Mouse (Mus musculus): ENCODE data around the gene Bag3.

The Bag3 gene

DNA sequence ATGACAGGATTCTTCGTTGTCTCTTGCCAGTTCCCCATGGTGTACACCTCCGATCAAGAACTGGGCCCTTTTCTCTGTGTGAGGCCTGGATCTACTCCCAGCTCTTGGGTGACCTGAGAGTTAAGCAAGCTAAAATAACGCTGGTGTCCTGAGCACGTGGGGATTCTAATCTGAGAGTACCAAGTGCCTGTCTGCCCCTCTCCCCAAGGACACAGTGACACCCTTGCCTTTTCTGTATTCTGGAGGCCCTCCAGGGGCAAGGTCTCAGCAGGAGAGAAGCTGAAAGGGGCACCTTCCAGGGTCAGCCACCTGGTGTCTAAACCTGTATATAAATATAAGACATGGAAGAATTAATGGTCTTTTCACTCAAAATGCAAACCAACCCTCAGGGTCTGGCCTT lies 14.3 kb downstream of the Bag3 start:
- in situ Hi-C loops (cut with MboI, MseI), result no loop called here

GRCm38 (mm10) chr7:128538196-128538595 lies 14.8 kb downstream of the Bag3 start:
- in situ Hi-C loops (cut with MboI, MseI), result no loop called here

- in situ Hi-C loops (cut with MboI, MseI), result no loop called here
Measured at GRCm38 (mm10) chr7:128538769-128539168, 15.4 kb downstream of the Bag3 start.

GRCm38 (mm10) chr7:128540111-128540510 lies 16.7 kb downstream of the Bag3 start:
- in situ Hi-C loops (cut with MboI, MseI), result no loop called here

DNA sequence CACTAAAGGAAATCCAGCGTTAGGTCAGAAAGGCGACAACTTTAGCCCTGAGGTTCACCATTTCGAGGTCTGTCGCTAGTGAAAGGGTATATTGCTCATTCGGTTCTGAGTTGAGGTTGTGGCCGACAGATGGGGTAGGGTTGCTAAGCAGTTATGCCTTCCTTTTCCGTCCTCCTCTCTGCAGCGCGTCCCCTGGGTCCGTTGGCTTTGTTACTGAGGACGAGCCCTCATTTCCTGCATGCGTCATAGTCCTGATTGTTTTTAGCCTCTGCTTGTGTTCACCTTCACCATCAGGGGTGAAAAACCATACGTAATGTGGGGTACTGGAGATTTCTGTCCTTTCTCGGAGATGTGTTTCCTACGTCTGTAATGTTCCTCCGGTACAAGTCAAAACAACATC lies 17.3 kb downstream of the Bag3 start:
- in situ Hi-C loops (cut with MboI, MseI), result no loop called here

DNA sequence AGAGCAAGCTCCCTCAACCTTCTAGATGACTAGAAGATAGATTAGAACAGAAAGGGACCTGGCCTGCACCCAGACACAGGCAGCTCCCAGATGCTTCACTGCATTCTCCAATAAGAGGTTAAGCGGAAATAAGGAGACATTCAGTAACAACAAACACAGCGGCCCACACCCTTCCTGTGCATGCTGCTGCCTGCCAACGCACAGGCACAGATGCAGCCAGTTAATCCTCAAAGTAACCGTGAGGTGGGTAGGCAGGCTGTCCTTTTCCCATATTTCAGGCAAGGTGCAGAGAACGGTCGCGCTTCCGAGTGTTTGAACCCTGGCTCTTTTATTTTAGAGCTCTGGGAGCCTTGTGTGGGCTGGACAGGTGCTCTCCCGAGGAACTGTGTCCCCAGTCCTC lies 17.8 kb downstream of the Bag3 start:
- in situ Hi-C loops (cut with MboI, MseI), result no loop called here

DNA sequence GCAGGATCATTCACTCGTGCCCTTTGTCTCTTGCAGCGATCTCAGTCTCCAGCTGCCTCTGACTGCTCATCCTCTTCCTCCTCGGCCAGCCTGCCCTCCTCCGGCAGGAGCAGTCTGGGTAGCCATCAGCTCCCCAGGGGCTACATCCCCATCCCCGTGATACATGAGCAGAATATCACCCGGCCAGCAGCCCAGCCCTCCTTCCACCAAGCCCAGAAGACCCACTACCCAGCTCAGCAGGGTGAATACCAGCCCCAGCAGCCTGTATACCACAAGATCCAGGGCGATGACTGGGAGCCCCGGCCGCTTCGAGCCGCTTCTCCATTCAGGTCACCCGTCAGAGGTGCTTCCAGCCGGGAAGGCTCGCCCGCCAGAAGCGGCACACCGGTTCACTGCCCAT lies 18.4 kb downstream of the Bag3 start:
- in situ Hi-C loops (cut with MboI, MseI), result no loop called here

DNA sequence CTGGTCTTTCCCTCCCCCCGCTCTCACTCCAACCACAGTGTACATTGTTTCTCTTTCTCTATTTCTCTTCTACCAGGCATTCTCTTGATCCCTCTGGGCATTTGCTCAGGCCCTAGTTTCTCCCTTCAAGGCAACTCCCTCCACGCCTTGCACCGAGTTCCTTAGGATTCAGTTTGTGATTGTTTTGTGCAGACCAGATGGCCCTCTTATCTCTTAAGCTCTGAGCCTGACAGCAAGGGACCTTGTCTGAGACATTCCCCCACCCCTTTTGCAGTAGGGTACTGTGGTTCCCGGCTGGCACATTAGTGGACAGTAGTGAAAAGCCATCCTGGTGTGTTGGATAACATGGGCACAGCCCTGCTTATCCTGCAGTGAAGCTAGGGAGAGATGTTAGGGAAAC lies 19.1 kb downstream of the Bag3 start:
- in situ Hi-C loops (cut with MboI, MseI), result no loop called here

DNA sequence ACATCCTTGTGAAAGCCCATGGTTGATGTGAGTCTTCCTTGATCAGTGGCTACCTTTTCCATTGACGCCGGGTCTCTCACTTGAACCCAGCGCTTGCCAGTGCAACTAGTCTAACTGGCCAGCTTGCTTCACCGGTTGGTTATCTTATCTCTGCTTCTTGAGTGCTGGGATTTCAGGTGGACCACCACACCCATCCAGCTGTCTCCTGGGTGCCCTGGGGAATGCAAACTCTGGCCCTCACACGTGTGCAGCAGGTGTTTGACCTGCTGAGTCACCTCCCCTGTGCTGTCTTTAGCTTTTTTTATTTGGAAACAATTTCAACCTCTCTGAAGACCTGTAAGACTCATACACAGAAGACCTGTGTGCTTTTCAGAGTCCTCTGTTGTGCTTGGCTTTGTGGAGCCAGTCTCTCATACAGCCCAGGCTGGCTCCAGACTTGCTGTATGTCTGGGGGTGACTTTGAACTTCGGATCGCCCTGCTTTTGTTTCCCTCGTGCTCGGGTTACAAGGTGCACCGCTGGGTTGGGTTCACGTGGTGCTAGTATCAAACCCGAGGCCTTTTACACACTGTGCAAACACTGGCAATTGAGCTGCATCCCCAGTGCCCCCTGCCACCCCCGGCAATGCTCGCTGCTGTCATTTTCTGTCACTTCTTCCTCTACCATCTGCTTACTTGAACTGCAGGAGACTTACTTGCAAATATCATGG lies 19.9 kb downstream of the Bag3 start:
- in situ Hi-C loops (cut with MboI, MseI), result no loop called here

DNA sequence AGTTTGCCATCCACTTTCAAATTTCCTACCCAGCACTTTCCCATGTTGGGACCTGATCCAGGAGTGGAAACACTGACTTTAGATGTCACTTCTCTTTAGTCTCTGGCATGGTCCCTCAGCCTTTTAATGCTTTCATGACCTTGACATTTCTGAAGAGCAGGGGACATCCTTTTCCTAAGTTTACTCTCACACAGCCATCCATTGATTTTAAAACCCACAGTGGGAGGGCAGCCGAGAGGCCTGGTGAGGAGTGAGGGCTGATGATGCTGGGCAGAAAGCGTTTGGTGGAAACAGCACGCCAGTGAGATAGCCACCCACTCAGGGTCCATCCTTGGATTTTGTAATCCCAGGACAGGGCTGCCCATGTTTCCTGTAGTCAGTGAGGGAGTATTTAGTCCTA lies 20.5 kb downstream of the Bag3 start:
- in situ Hi-C loops (cut with MboI, MseI), result no loop called here

DNA sequence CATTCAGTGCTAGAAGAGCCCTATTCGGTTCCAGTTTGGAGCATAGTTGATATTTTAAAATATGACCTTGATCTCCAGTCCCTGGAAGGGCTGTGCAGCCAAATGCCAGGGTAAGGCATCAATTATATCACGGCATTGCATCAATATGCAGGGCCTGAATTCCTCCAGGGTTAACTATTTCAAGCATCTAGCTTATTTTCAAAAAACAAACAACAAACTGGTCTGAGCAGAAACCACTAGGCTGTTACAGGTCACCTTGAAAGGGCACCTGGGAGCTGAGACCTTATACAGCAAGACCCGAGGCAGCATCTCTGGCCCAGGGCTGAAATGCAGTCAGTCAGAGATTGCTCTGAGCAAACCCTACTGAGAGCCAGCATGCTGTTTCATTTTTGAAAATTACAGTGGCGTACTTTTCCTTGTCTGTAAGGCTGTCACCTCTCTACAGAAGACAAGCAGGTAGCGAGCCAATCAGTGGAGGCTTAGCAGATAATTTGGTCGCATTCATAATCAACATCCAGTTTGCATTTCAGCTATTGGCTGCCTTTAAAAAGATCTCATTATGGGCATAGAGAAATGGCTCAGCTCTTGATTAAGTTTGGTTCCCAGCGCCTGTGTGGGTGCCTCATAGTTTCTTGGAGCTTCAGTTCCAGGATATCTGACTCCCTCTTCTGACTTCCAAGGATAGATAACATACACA lies 21.3 kb downstream of the Bag3 start:
- in situ Hi-C loops (cut with MboI, MseI), result no loop called here

- in situ Hi-C loops (cut with MboI, MseI), result no loop called here
Measured at GRCm38 (mm10) chr7:128546031-128546430, 22.6 kb downstream of the Bag3 start.

- in situ Hi-C loops (cut with MboI, MseI), result no loop called here
Measured at GRCm38 (mm10) chr7:128549137-128549536, 25.7 kb downstream of the Bag3 start.

GRCm38 (mm10) chr7:128550328-128551086 lies 27.1 kb downstream of the Bag3 start:
- in situ Hi-C loops (cut with MboI, MseI), result no loop called here

DNA sequence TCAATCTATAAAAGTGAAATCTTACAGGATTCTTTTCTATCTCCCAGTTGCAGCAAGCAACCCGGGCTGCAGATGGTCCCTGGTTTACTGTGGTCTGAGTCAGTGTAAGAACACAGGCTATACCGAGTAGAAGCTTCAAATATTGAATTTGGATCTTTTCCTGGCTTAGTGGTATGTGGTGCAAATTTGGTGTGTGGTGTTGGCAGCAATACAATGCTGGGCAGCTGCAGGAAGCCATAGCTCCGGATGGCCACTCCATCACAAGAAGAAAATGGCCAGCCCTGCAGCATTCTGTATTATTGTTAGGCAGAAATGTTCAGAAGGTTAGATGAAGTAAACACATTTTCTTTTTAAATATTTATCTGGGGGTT lies 27.7 kb downstream of the Bag3 start:
- in situ Hi-C loops (cut with MboI, MseI), result no loop called here

DNA sequence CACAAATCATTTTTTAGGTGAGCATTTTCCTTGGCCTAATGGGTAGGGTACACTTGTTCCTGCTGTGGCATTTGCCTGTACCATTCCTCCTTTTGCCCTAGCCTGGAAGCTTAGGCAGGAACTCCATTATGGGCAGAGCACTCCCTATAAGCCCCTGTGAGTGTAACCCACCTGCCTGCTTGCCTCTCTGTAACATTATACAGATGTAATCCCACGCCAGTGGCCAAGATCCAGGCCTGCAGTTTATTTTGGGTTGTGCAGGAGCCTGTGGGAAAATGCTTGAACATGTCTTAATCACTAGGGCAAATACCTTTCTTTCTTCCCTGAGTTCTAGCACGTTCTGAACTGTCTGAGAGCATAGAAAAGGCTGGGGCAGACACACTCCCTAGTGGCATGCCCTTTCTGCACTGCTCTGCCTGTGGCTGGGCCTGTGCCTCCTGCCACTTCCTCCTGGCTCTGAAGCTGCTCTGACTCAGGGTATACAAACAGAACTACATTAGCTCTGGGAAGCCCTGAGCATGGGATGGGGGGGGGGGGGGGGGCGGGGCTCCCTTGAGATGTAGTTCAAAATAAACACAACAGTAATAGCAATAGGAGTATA lies 29.8 kb downstream of the Bag3 start:
- in situ Hi-C loops (cut with MboI, MseI), result no loop called here

GRCm38 (mm10) chr7:128554502-128554901 lies 31.1 kb downstream of the Bag3 start:
- in situ Hi-C loops (cut with MboI, MseI), result no loop called here

DNA sequence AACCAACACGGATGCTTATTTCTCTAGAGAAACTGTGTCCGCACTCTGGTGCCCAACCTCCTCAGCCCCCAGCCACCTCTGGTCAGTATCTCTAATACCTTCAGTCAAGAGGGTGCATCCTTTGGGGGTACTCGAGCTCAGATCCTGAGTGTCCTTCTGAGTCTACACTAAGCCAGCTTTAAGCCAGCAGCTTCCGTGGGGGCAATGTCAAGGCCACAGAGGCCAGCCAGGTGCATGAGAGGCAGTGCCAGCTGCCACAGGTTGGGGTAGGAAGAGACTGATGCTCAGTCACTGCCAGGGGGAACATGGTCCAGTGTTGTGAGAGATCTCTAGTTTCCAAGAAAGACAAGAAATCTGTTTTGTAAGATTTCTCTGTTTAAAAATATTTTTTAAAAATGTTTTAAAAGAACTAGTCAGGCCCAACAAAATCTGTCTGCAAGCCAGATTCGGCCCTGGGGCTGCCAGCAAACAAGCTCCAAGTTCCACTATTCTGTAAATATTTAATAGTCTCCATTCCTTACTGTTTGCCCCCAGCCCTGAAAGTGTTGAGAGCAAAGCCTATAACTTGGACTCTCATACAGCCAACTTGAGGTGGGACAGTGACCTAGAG lies 31.8 kb downstream of the Bag3 start:
- in situ Hi-C loops (cut with MboI, MseI), result loop anchor here (5.0 kb wide), 1 partner anchor 53 kb away; no protein-coding TSS in a partner anchor

GRCm38 (mm10) chr7:128556923-128557430 lies 33.6 kb downstream of the Bag3 start:
- in situ Hi-C loops (cut with MboI, MseI), result loop anchor here (5.0 kb wide), 1 partner anchor 55 kb away; no protein-coding TSS in a partner anchor

DNA sequence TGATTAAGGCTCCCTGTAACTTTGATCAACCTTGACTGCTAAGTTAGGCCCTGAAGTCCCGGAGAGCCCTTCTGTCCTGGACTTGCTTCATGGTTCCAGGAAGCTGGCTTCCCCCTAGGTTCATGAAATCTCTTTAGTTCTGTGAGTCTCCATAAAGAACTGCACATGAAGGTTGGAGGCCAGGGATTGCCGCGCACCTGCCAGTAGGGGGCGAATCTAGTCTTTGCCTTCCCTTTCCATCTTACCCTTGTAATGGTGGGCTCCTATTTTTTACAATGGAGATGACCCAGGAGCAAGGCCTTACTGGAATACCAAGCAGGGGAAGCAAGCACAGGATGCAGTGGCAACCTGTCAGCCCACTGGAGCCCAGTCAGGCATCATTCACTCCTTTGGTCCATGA lies 40.0 kb downstream of the Bag3 start:
- in situ Hi-C loops (cut with MboI, MseI), result no loop called here

GRCm38 (mm10) chr7:128566311-128566710 lies 42.9 kb downstream of the Bag3 start:
- in situ Hi-C loops (cut with MboI, MseI), result no loop called here
